Mouse (Mus musculus) heart, postnatal 0 days (tissue): Measurements from ENCODE around the gene Tssk1. TPM values are rescaled to one million over a fixed set of nuclear protein-coding genes. Genes with fewer than 3 reads are reported as not detected.

ENCODE experiments used
- ATAC-seq: fragments of 200-750 bp; cut with Nextera tagmentation; 2 replicates; pipeline ENCODE4 v1.8.0; 2017; ENCODE audit warnings: low read depth, moderate number of reproducible peaks, moderate library complexity; ENCODE audit not compliant: insufficient read depth
- DNase-seq: peaks from one replicate; pipeline ENCODE4 v3.0.0-alpha.2; 2016; ENCODE audit warnings: low spot score
- H3K27ac ChIP-seq: fragments of 300-500 bp; sonication (generic); 2 replicates; pipeline ENCODE4 v1.5.1; 2014; ENCODE audit warnings: low read depth, mild to moderate bottlenecking
- H3K27me3 ChIP-seq: fragments of 300-500 bp; sonication (generic); 2 replicates; pipeline ENCODE4 v1.6.1; 2014; ENCODE audit warnings: low read length, mixed read lengths; ENCODE audit not compliant: control insufficient read depth, insufficient read depth
- H3K36me3 ChIP-seq: fragments of 300-500 bp; sonication (generic); replicated peaks from 2 replicates; pipeline ENCODE4 v1.6.1; 2014; ENCODE audit warnings: low read length, mixed read lengths; ENCODE audit not compliant: control insufficient read depth, insufficient read depth
- H3K4me1 ChIP-seq: fragments of 300-500 bp; sonication (generic); 2 replicates; pipeline ENCODE4 v1.6.1; 2014; ENCODE audit warnings: antibody characterized with exemption; ENCODE audit not compliant: control insufficient read depth, insufficient read depth
- H3K4me2 ChIP-seq: fragments of 300-500 bp; sonication (generic); 2 replicates; pipeline ENCODE4 v1.6.1; 2014; ENCODE audit warnings: low read depth, mild to moderate bottlenecking, low read length, moderate library complexity
- H3K4me3 ChIP-seq: fragments of 300-500 bp; sonication (generic); 2 replicates; pipeline ENCODE4 v1.5.1; 2014; ENCODE audit warnings: low read depth, low read length
- H3K9ac ChIP-seq: fragments of 300-500 bp; sonication (generic); replicated peaks from 2 replicates; pipeline ENCODE4 v1.6.1; 2014; ENCODE audit warnings: low read depth, low read length, mixed read lengths
- H3K9me3 ChIP-seq: fragments of 300-500 bp; sonication (generic); replicated peaks from 2 replicates; pipeline ENCODE4 v1.6.1; 2016; ENCODE audit warnings: low read length; ENCODE audit not compliant: control insufficient read depth
- CTCF ChIP-seq: IDR thresholded peaks from 2 replicates; pipeline ENCODE4 v1.5.1; 2016; ENCODE audit warnings: antibody characterized with exemption, control low read depth, low read depth
- EP300 ChIP-seq: IDR thresholded peaks from 2 replicates; pipeline ENCODE4 v1.6.1; 2016; ENCODE audit warnings: antibody characterized with exemption, low read depth
- WGBS: fragments of 180-500 bp; shearing (Covaris S2); extraction: QIAGEN DNeasy Blood & Tissue Kit; methylation state at CpG from one replicate; pipeline ENCODE4 v1.1.7; 2014; 5-methylcytosine and 5-hydroxymethylcytosine counted together
- polyA plus RNA-seq: library from polyadenylated mRNA; unstranded; fragments of >200 nt; fragmentation: Nextera tagmentation; extraction: Ambion mirVana; gene quantifications from 2 replicates; pipeline ENCODE4 v1.2.1, GENCODE M21; 2015
- total RNA-seq: library from RNA; depleted of rRNA; stranded (reverse); fragments of >200 nt; gene quantifications from 2 replicates; pipeline ENCODE4 v1.2.3, GENCODE M21; 2014; ENCODE audit warnings: low replicate concordance

Gene Tssk1
- total and polyA plus RNA-seq, 2 experiments from 2014 or later, result 0.08 TPM; not detected in 1

DNA sequence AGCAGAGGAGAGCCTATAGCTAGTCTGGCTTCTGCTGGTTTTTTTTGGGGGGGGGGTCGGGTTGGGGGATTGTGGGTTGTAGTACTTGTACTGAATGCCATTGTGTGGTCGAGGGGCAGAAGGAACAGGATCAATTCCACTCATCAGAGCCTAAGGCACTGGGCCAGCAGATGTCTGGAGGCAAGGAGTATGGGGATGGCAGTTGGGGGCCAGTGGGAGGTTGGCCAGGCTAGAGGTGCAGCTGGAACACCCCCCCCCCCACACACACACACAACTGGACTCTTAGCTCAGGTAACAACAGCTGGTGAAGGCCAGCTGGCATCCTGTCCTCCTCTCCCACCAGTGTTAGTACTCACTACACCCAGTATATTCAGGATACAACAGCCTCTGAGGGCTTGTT, 35.2 kb downstream of the Tssk1 start:
- no peak for ATAC-seq
- Histone ChIP-seq H3K4me2 (no peak overlapping the region; the same call in 1 of the 2 replicates), H3K9ac (no peak overlapping the region), H3K27ac (no peak overlapping the region), H3K36me3 (0 out of 2 replicates have a peak, but pooled peaks cover 3% of the 10 kb centered on the region), H3K4me3 (no peak overlapping the region), H3K27me3 (no peaks in the 10 kb centered on the region), H3K4me1 (no peaks in the 10 kb centered on the region), H3K9me3 (no peaks in the 10 kb centered on the region)
- no peak for TF ChIP-seq EP300
- TF ChIP-seq CTCF, result no peak
- no peak for DNase-seq
- WGBS, result 17% methylated on average over 2 of the region's 2 CpGs

GRCm38 (mm10) chr16:17929631-17930030, 35.6 kb downstream of the Tssk1 start:
- Histone ChIP-seq H3K4me1 (no peaks in the 10 kb centered on the region), H3K4me2 (no peak overlapping the region), H3K9me3 (no peaks in the 10 kb centered on the region), H3K9ac (no peak overlapping the region), H3K27me3 (no peaks in the 10 kb centered on the region), H3K4me3 (no peak overlapping the region), H3K27ac (no peak overlapping the region), H3K36me3 (0 out of 2 replicates have a peak, but pooled peaks cover 3% of the 10 kb centered on the region)
- no peak for ATAC-seq
- WGBS, result 72% methylated on average over 2 of the region's 2 CpGs
- TF ChIP-seq EP300, result no peak
- TF ChIP-seq CTCF, result no peak
- no peak for DNase-seq

DNA sequence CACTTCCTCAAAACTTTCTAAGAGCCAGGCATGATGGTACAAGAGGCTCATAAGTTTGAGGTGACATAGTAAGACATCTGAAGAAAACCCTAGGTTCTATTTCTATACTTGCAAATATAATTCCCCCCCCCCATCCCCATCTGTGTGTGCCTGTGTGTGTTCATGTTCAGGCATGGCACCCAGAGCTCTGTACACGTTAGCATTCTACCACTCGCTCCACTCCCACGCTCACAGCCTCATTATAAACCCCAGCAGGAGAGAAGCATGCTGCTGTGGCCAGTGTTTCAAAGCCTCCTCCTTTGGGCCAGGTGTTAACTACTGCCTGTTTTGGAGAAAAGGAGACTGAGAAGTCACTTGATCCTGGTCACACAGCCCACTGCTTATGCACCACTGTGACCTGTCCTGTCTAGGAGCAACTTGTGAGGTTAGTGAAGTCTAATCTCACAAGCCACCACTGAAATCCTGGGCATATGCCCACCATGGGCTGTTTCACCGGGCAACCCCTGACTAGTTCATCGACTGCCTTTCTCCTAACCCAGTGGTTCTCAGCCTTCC, 38.0 kb downstream of the Tssk1 start:
- no peak for TF ChIP-seq CTCF
- TF ChIP-seq EP300, result no peak
- 63% methylated on average over 5 of the region's 5 CpGs for WGBS
- DNase-seq, result no peak

DNA sequence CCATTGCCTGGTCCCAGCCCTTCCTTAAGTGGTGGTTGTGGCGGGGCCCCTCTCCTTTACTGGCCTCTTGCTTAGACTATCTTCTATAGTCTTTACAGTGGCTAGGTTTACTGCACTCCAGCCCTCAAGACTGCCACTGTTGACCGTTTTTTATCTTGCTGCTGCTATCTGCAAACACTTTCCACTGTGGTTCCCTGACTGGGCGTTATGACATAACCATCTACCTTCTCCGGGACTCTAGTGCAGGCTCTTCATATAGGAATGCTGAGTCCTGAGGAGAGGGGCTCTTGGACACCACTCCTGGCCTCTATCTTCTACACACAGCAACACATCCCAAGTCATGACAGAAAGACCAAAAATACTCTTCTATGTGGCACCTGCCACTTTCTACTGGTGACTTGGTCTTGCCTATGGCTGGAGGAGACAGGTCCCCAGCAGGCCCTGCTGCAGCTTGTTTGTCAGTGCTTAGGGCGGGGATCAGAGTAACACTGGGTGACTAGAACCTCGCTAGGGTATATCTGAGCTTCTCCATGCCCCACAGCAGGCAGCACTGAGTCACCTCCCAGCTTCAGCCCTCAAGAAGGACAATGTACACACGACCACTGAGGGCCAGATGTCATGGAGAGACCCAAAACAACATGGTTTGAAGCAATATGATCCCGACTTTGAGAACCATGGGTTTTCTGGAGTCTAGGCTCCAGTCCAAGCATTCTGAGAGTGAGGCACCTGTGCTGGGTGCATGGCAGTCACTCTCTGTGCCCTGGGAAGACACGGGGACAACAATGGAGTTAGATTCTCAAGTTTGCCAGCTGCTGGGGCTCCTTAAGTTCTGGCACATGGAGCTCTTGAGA, 39.8 kb downstream of the Tssk1 start:
- Histone ChIP-seq H3K4me3 (no peak overlapping the region), H3K4me1 (no peaks in the 10 kb centered on the region), H3K36me3 (no peaks in the 10 kb centered on the region), H3K9me3 (no peaks in the 10 kb centered on the region), H3K27ac (no peak overlapping the region), H3K4me2 (no peak overlapping the region), H3K9ac (no peak overlapping the region), H3K27me3 (no peaks in the 10 kb centered on the region)
- DNase-seq, result no peak
- no peak for ATAC-seq
- TF ChIP-seq EP300, result no peak
- TF ChIP-seq CTCF, result no peak
- WGBS, result 48% methylated on average over 9 of the region's 9 CpGs

More for the DNA sequence above, 38.0 kb downstream of the Tssk1 start:
- Histone ChIP-seq H3K4me2 (no peak overlapping the region), H3K9me3 (no peaks in the 10 kb centered on the region), H3K27ac (no peak overlapping the region), H3K4me3 (no peak overlapping the region), H3K36me3 (no peaks in the 10 kb centered on the region), H3K27me3 (no peaks in the 10 kb centered on the region), H3K9ac (no peak overlapping the region), H3K4me1 (no peaks in the 10 kb centered on the region)
- no peak for ATAC-seq

GRCm38 (mm10) chr16:17934445-17934910, 40.5 kb downstream of the Tssk1 start:
- Histone ChIP-seq H3K36me3 (no peaks in the 10 kb centered on the region), H3K4me2 (no peak overlapping the region), H3K27ac (no peak overlapping the region), H3K4me3 (no peak overlapping the region), H3K9me3 (no peaks in the 10 kb centered on the region), H3K4me1 (no peaks in the 10 kb centered on the region), H3K27me3 (no peaks in the 10 kb centered on the region), H3K9ac (no peak overlapping the region)
- ATAC-seq (no peak), DNase-seq (no peak)
- WGBS, result 35% methylated on average over 3 of the region's 3 CpGs
- no peak for TF ChIP-seq EP300
- no peak for TF ChIP-seq CTCF
